Mouse (Mus musculus): ENCODE results near the gene Asap2. TPM values are rescaled to one million over a fixed set of nuclear protein-coding genes. Genes with fewer than 3 reads are reported as not detected.

Asap2 gene
- total and polyA plus RNA-seq, 3 experiments, result 0.46 to 1.9 TPM; not detected in 1

DNA sequence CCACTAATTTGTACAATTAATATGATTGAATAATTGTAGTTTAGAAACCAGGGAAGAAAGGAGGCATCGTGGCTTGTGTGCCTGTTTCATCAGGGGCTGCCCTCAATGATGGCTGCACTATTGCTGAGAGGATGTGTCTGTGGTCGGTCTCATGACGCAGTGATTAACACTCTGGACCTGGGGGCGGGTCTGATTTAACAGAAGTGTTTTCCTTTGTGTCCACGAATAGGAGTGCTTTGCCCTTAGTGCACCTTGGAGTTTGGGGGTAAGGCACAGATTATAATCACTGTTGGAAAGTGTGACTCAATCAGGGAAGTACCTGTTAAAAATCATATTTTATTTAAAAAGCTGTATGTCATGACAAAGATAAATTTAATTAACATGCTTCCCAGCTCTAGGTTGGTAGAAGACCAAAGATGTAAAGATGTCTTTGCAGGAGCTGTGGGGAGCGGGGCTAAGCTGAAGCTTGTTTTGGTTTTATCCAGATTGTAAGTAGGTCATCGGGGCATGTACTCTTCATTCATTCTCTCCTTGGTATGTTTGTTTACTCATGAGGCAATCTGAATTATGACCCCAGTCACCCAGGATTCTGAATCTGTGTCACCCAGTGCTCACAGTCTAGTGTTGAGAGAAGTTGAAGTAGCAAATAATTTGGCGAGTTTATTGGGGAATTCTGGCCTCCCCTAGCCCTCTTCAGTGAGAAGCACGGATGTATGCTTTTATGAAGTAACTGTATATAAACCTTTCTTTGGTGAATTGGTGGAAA lies 152.4 kb downstream of the Asap2 start:
- Histone ChIP-seq H3K9me3 (replicated peaks; ENCODE audit: insufficient read depth, low read length) (no peaks in the 10 kb centered on the region), H3K4me1 (ENCODE audit: control insufficient read depth in 1 of 2, insufficient read depth in 2 of 2, low read length in 2 of 2) (0 out of 4 replicates have a peak, but pooled peaks cover 0 to 4% of the 10 kb centered on the region in 2 experiments), H3K4me3 (ENCODE audit: control insufficient read depth in 1 of 2, insufficient read depth in 1 of 2, low read depth in 2 of 2, low read length in 2 of 2) (no peak overlapping the region), H3K9ac (ENCODE audit: control insufficient read depth, low read depth, low read length, poor library complexity, severe bottlenecking) (no peak overlapping the region), H3K79me2 (ENCODE audit: control insufficient read depth, insufficient read depth, low read length, poor library complexity) (no peaks in the 10 kb centered on the region), H3K27ac (ENCODE audit: control insufficient read depth, low read depth, low read length) (no peak overlapping the region), H3K27me3 (ENCODE audit: control insufficient read depth in 1 of 2, insufficient read depth in 2 of 2, low read length in 2 of 2) (no peaks in the 10 kb centered on the region), H3K36me3 (ENCODE audit: control insufficient read depth in 1 of 2, insufficient read depth in 2 of 2, low read length in 2 of 2) (no peaks in the 10 kb centered on the region; a peak in 1 of 4 replicates)
- TF ChIP-seq RAD21 (IDR thresholded peaks at IDR 0.05; ENCODE audit: low read depth, low read length) (no peak), TAL1 (IDR thresholded peaks at IDR 0.05; ENCODE audit: low read length) (no peak), TCF12 (IDR thresholded peaks at IDR 0.05; ENCODE audit: low read depth, low read length) (no peak), USF1 (IDR thresholded peaks at IDR 0.05; ENCODE audit: low read depth, low read length) (no peak), EP300 (IDR thresholded peaks at IDR 0.05; ENCODE audit: low read depth in 1 of 2, low read length in 2 of 2) (no peak), ZKSCAN1 (IDR thresholded peaks at IDR 0.05; ENCODE audit: low read depth, low read length) (no peak), USF2 (IDR thresholded peaks at IDR 0.05; ENCODE audit: borderline replicate concordance in 1 of 2, insufficient read depth in 1 of 2, low read depth in 1 of 2, low read length in 2 of 2) (no peak), CTCF (IDR thresholded peaks at IDR 0.05 in 2 of 3, conservative IDR thresholded peaks at IDR 0.05 in 1 of 3; ENCODE audit: control insufficient read depth in 1 of 3, insufficient read depth in 1 of 3, low read depth in 2 of 3, low read length in 3 of 3, poor library complexity in 1 of 3, severe bottlenecking in 1 of 3) (no peak), MYC (IDR thresholded peaks at IDR 0.05; ENCODE audit: low read depth, low read length) (no peak), RCOR1 (IDR thresholded peaks at IDR 0.05; ENCODE audit: low read depth, low read length) (no peak), ELF1 (IDR thresholded peaks at IDR 0.05; ENCODE audit: low read depth, low read length) (no peak), MXI1 (IDR thresholded peaks at IDR 0.05; ENCODE audit: low read depth, low read length) (no peak), MEF2A (IDR thresholded peaks at IDR 0.05; ENCODE audit: extremely low read depth, insufficient replicate concordance, low read depth, low read length, poor library complexity, severe bottlenecking) (no peak), HCFC1 (IDR thresholded peaks at IDR 0.05; ENCODE audit: low read depth, low read length) (no peak), NELFE (IDR thresholded peaks at IDR 0.05; ENCODE audit: low read depth, low read length) (no peak), POLR2AphosphoS2 (IDR thresholded peaks at IDR 0.05; ENCODE audit: low read length) (no peak)
- no peak for DNase-seq (ENCODE audit: low read depth, low spot score)

DNA sequence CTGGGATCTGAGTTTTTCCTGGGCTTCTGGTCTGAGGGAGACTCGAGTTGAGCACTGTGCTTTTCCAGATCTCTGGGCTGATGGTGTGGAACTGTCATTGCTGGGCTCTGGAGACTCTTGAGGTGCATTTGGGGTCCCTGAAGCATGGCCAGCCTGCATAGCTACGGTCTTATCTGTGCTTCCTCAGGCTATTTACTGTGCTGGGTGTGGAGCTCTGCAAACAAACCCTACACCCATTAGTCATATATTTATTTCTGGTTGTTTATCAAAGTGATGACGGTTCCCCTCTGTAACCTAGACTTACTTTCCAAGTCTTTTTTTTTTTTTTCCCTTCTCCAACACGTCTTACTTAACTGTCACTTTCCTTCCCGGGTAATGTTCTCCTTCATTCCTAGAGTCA lies 154.3 kb downstream of the Asap2 start:
- Histone ChIP-seq H3K4me3 (ENCODE audit: control insufficient read depth in 1 of 2, insufficient read depth in 1 of 2, low read depth in 2 of 2, low read length in 2 of 2) (no peak overlapping the region), H3K9ac (ENCODE audit: control insufficient read depth, low read depth, low read length, poor library complexity, severe bottlenecking) (no peak overlapping the region), H3K27ac (ENCODE audit: control insufficient read depth, low read depth, low read length) (peak overlapping the region; percentile 19; the same call in 1 of the 2 replicates), H3K36me3 (ENCODE audit: control insufficient read depth in 1 of 2, insufficient read depth in 2 of 2, low read length in 2 of 2) (no peaks in the 10 kb centered on the region; a peak in 1 of 4 replicates), H3K9me3 (replicated peaks; ENCODE audit: insufficient read depth, low read length) (no peaks in the 10 kb centered on the region), H3K79me2 (ENCODE audit: control insufficient read depth, insufficient read depth, low read length, poor library complexity) (no peaks in the 10 kb centered on the region), H3K27me3 (ENCODE audit: control insufficient read depth in 1 of 2, insufficient read depth in 2 of 2, low read length in 2 of 2) (no peaks in the 10 kb centered on the region), H3K4me1 (ENCODE audit: control insufficient read depth in 1 of 2, insufficient read depth in 2 of 2, low read length in 2 of 2) (0 out of 4 replicates have a peak, but pooled peaks cover 0 to 4% of the 10 kb centered on the region in 2 experiments)
- DNase-seq (ENCODE audit: low read depth, low spot score), result peak; percentile 44
- TF ChIP-seq EP300 (IDR thresholded peaks at IDR 0.05; ENCODE audit: low read depth in 1 of 2, low read length in 2 of 2) (peak; percentile 22 to 25; a peak in 2 of 4 replicates), CTCF (IDR thresholded peaks at IDR 0.05 in 2 of 3, conservative IDR thresholded peaks at IDR 0.05 in 1 of 3; ENCODE audit: control insufficient read depth in 1 of 3, insufficient read depth in 1 of 3, low read depth in 2 of 3, low read length in 3 of 3, poor library complexity in 1 of 3, severe bottlenecking in 1 of 3) (no peak), TAL1 (IDR thresholded peaks at IDR 0.05; ENCODE audit: low read length) (peak; percentile 56)

All from MEL (cell line).